Mouse (Mus musculus) ES-E14 (cell line): ENCODE data around the gene Taf4. TPM values are rescaled to one million over a fixed set of nuclear protein-coding genes. Genes with fewer than 3 reads are reported as not detected.

ENCODE experiments used
- DNase-seq: peaks from one replicate; pipeline ENCODE4 v3.0.0-alpha.2; 2013; ENCODE audit warnings: low read depth, low spot score
- H3K27ac ChIP-seq: 2 replicates; pipeline ENCODE4 v1.5.1; 2012; ENCODE audit warnings: low read depth, mild to moderate bottlenecking, low read length, moderate library complexity, mixed read lengths; ENCODE audit not compliant: poor library complexity, insufficient read depth, severe bottlenecking
- H3K36me3 ChIP-seq: 2 replicates; pipeline ENCODE4 v1.6.1; 2012; ENCODE audit warnings: mild to moderate bottlenecking, low read length, moderate library complexity, mixed read lengths; ENCODE audit not compliant: control insufficient read depth, poor library complexity, insufficient read depth, severe bottlenecking
- H3K4me1 ChIP-seq, 2 experiments: fragments of 150-350 bp in 1 of 2; sonication (generic) in 1 of 2; 2 replicates each; pipeline ENCODE4 v1.6.1; 2012; ENCODE audit warnings: low read length in 2 of 2, mild to moderate bottlenecking in 1 of 2, mixed read lengths in 1 of 2; ENCODE audit not compliant: control insufficient read depth in 2 of 2, insufficient read depth in 2 of 2, poor library complexity in 1 of 2
- H3K4me3 ChIP-seq, 2 experiments: fragments of 150-350 bp in 1 of 2; sonication (generic) in 1 of 2; 2 replicates each; pipeline ENCODE4 v1.5.1; 2012; ENCODE audit warnings: low read length in 2 of 2, low read depth in 1 of 2, mild to moderate bottlenecking in 1 of 2, mixed read lengths in 1 of 2; ENCODE audit not compliant: insufficient read depth in 1 of 2, poor library complexity in 1 of 2, severe bottlenecking in 1 of 2
- H3K9ac ChIP-seq: 2 replicates; pipeline ENCODE4 v1.6.1; 2012; ENCODE audit warnings: low read depth, mild to moderate bottlenecking, low read length, mixed read lengths; ENCODE audit not compliant: poor library complexity, insufficient read depth, severe bottlenecking
- H3K9me3 ChIP-seq: fragments of 150-350 bp; sonication (generic); 2 replicates; pipeline ENCODE4 v1.6.1; 2012; ENCODE audit warnings: low read depth, mild to moderate bottlenecking, low read length; ENCODE audit not compliant: control insufficient read depth, insufficient read depth
- CHD2 ChIP-seq: IDR thresholded peaks from 2 replicates; pipeline ENCODE4 v1.6.1; 2014; ENCODE audit warnings: mild to moderate bottlenecking, low read depth, low read length, inconsistent platforms
- HCFC1 ChIP-seq: IDR thresholded peaks from 2 replicates; pipeline ENCODE4 v1.6.1; 2012; ENCODE audit warnings: low read length, inconsistent platforms, borderline replicate concordance; ENCODE audit not compliant: insufficient read depth
- MAFK ChIP-seq: IDR thresholded peaks from 2 replicates; pipeline ENCODE4 v1.6.1; 2014; ENCODE audit warnings: mild to moderate bottlenecking, low read depth, low read length, inconsistent platforms; ENCODE audit not compliant: insufficient read depth
- ZC3H11A ChIP-seq: IDR thresholded peaks from 2 replicates; pipeline ENCODE4 v1.6.1; 2012; ENCODE audit warnings: low read depth, mild to moderate bottlenecking, inconsistent platforms, low read length, borderline replicate concordance
- ZNF384 ChIP-seq: IDR thresholded peaks from 2 replicates; pipeline ENCODE4 v1.6.1; 2012; ENCODE audit warnings: low read depth, low read length, inconsistent platforms
- in situ Hi-C, 2 experiments: fragments of 600-800 bp; cut with MboI; formaldehyde crosslinking; loops; one replicate each; pipeline ENCODE4 v1.15.1; 2025; ENCODE audit warnings: low sequenced_read_pairs in 2 of 2, inconsistent platforms in 1 of 2; ENCODE audit not compliant: unreplicated experiment in 2 of 2
- total RNA-seq: library from RNA; depleted of rRNA; stranded (reverse); fragments of 300-350 nt; gene quantifications from 2 replicates; pipeline ENCODE4 v1.2.3, GENCODE M21; 2012

The Taf4 gene
- total RNA-seq, 1 experiment, result 19.0 TPM

DNA sequence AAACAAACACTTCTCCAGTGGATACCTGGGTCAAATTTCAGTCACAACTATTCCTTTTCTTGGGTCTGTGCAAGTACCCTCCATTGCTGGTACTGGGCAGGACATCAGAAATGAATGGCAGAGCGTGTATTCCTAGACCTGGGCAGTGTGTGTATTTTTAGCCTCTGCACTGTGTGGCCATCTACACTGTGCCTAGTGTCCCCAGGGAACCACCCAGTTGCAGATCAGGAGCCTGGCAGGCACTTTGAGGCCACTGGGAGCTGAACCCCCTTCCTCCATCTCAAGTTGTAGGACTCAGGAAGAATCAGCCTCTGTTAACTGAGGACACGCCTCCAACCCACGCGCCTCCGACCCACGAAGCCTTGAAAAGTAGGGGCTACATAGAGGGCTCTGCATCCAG is 46.3 kb upstream of the Taf4 start:
- DNase-seq, result no peak
- TF ChIP-seq MAFK, result no peak
- no peak for TF ChIP-seq ZNF384
- TF ChIP-seq ZC3H11A, result no peak
- no peak for TF ChIP-seq HCFC1
- TF ChIP-seq CHD2, result no peak
- Histone ChIP-seq H3K4me1 (peaks cover 0 to 10% of the 10 kb centered on the region in 2 experiments; a peak in 1 of 4 replicates), H3K27ac (no peak overlapping the region), H3K9me3 (no peaks in the 10 kb centered on the region), H3K9ac (no peak overlapping the region), H3K36me3 (peaks cover 5% of the 10 kb centered on the region), H3K4me3 (no peak overlapping the region)
- in situ Hi-C loops, result no loop called here

DNA sequence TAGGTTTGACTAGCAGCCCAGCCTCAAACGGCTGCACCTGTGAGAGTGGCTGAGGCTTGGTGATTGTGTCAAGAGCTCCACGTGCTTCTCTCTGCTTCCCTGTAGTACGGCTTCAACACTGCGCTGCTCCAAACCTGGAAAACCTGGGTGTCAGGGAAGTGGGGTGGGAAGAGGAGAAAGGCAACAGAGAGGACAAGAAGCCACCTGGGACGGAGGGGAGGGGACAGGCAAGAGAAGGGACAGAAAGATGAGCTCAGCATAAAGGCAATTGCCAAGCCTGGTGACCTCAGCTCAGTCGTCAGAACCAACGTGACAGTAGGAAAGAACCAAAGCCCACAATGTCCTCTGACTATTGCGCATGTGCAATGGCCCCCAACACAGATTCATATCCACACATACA is 44.5 kb upstream of the Taf4 start:
- no peak for DNase-seq
- no peak overlapping the region for H3K4me3 ChIP-seq
- peaks cover 0 to 7% of the 10 kb centered on the region in 2 experiments; a peak in 1 of 4 replicates for H3K4me1 ChIP-seq
- no peak for TF ChIP-seq ZC3H11A
- no peak for TF ChIP-seq MAFK
- TF ChIP-seq ZNF384, result no peak
- no peak for TF ChIP-seq CHD2
- TF ChIP-seq HCFC1, result no peak
- H3K36me3 ChIP-seq, result no peaks in the 10 kb centered on the region
- in situ Hi-C loops, result no loop called here
- H3K9ac ChIP-seq, result no peak overlapping the region
- H3K27ac ChIP-seq, result no peak overlapping the region
- no peaks in the 10 kb centered on the region for H3K9me3 ChIP-seq

DNA sequence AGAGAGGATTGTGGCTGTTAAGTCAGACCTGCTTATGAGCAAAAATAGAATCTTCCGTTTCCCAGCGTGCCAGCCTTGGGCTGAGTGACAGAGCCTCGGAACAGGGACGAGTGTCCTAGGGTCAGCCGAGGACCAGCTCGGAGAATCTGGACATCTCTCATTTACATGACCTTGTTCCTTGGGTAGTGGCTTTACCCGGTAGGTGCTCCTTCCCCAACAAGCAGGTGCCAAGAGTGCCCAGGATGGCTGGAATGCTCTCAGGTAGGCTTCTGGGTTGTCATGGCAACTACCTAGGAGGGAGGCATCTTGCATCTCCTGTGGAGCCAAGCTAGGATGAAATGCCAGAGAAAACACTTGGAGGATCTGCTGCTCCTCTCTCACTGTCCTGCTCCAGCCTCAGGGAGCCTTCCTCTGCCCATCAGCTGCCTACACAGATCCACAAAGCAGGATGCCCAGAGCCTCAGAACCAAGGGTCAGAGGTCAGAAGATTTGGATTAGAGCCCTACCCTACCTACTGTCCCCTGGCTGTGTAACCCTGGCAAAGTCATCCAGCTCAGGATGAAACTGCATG is 43.7 kb upstream of the Taf4 start:
- DNase-seq, result no peak
- in situ Hi-C loops, result no loop called here
- no peak overlapping the region for H3K9ac ChIP-seq
- H3K4me1 ChIP-seq, result peaks cover 0 to 7% of the 10 kb centered on the region in 2 experiments; a peak in 1 of 4 replicates
- no peaks in the 10 kb centered on the region for H3K36me3 ChIP-seq
- no peaks in the 10 kb centered on the region for H3K9me3 ChIP-seq
- no peak overlapping the region for H3K4me3 ChIP-seq
- TF ChIP-seq HCFC1 (no peak), MAFK (no peak), ZC3H11A (no peak), ZNF384 (no peak), CHD2 (no peak)
- no peak overlapping the region for H3K27ac ChIP-seq

DNA sequence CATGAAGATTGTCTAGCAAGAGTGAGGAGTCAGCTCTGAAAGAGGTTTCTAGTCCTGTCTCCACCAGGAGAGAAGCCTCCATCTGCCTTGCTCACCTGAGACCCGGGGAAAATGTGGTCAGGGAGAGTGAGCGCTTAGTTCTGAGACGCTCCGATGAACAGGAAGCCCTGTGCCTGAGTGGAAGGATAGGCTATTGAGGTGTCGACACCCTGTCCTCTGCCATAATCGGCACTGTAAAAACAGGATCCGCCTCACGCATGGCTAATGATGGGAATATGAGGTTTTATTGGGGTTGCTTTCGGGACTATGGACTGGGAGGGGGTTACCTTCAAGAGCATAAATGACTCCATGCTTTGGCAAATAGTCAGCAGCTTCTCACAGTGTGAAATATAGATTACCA is 42.1 kb upstream of the Taf4 start:
- H3K9me3 ChIP-seq, result no peaks in the 10 kb centered on the region
- no peaks in the 10 kb centered on the region for H3K36me3 ChIP-seq
- H3K4me3 ChIP-seq, result no peak overlapping the region
- in situ Hi-C loops, result no loop called here
- no peak overlapping the region for H3K9ac ChIP-seq
- DNase-seq, result no peak
- H3K27ac ChIP-seq, result no peak overlapping the region
- H3K4me1 ChIP-seq, result peaks cover 0 to 9% of the 10 kb centered on the region in 2 experiments; a peak in 1 of 4 replicates
- TF ChIP-seq MAFK (no peak), ZC3H11A (no peak), HCFC1 (no peak), ZNF384 (no peak), CHD2 (no peak)

DNA sequence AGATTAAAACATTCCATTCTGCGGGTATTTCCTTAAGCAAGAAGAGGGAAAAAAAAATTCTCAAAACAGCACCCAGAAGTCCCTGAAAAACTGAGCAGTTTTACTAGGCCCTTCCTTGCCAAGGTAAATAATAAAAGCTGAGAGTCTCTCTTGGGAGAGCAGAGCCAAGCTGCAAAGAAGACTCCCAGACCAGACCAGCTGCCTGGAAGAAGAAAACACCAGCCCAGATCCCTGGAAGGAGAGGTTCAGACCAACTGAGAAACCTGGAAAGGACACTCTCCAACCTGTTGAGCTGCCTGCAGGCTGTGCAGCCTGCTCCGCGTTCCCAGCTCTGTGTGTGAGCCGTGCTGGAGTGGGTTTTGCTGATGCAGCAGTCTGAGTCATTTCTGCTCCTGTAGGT is 41.2 kb upstream of the Taf4 start:
- TF ChIP-seq ZC3H11A, result no peak
- TF ChIP-seq MAFK, result peak; percentile 83
- Histone ChIP-seq H3K9me3 (no peaks in the 10 kb centered on the region), H3K9ac (no peak overlapping the region), H3K27ac (no peak overlapping the region), H3K4me3 (no peak overlapping the region), H3K4me1 (peaks cover 0 to 9% of the 10 kb centered on the region in 2 experiments; a peak in 1 of 4 replicates), H3K36me3 (no peaks in the 10 kb centered on the region)
- in situ Hi-C loops, result no loop called here
- no peak for DNase-seq
